Mouse (Mus musculus): ENCODE results near the gene Fkbp3. TPM values are rescaled to one million over a fixed set of nuclear protein-coding genes. Genes with fewer than 3 reads are reported as not detected.

Gene Fkbp3
- total RNA-seq, 2 experiments from 2014 or later: 38.3 to 42.5 TPM

- ATAC-seq (replicated peaks; ENCODE audit: low FRiP score, poor library complexity, severe bottlenecking): peak; percentile 74
These were observed 36.8 kb downstream of the Fkbp3 start for GRCm38 (mm10) chr12:65036892-65037545.

- peak; percentile 92 for ATAC-seq (replicated peaks; ENCODE audit: low FRiP score, poor library complexity, severe bottlenecking)
These were observed 37.5 kb downstream of the Fkbp3 start, which contains the start of gene Prpf39 for GRCm38 (mm10) chr12:65036190-65036870. Prpf39 (plus strand) TSS chr12:65036333.

DNA sequence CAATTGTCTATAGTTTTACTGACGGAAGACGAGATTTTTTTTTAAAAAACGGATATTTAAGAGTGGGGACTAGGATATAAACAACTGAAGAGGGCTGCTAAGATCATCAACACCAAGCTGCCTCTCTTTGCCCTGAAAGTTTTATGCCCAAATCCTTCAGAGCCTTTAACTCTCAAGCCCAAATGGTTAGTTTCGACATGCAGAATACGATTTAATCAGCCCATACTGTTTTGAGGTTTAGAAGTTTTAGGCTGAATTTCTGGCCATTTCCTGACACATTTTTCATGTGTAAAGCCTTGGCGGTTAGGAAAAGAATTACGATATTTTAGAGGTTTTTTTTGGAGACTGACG, 38.0 kb downstream of the Fkbp3 start:
- ATAC-seq (replicated peaks; ENCODE audit: low FRiP score, poor library complexity, severe bottlenecking): peak; percentile 51

- no peak for ATAC-seq (replicated peaks; ENCODE audit: low FRiP score, poor library complexity, severe bottlenecking)
These were observed 51.0 kb downstream of the Fkbp3 start for GRCm38 (mm10) chr12:65022842-65023241.

Other genes starting within 250 kb of the Fkbp3 start
- not detected in 2 replicates for gene Gm527, start 156.1 kb downstream of the Fkbp3 start, total RNA-seq (2015; ENCODE audit: low replicate concordance)
- 0.26 TPM in 1 of 2 replicates, not detected in the other for gene Gm527, start 156.1 kb downstream of the Fkbp3 start, total RNA-seq (2017; ENCODE audit: low replicate concordance)
- gene Klhl28, start 108.5 kb downstream of the Fkbp3 start, total RNA-seq (2015; ENCODE audit: low replicate concordance): 2.5 and 12.7 TPM in 2 replicates
- gene Klhl28, start 108.5 kb downstream of the Fkbp3 start, total RNA-seq (2017; ENCODE audit: low replicate concordance): 6.7 and 8.9 TPM in 2 replicates
- 4.0 and 12.1 TPM in 2 replicates for gene Togaram1, start 108.2 kb downstream of the Fkbp3 start, total RNA-seq (2015; ENCODE audit: low replicate concordance)
- gene Togaram1, start 108.2 kb downstream of the Fkbp3 start, total RNA-seq (2017; ENCODE audit: low replicate concordance): 11.7 and 12.6 TPM in 2 replicates
- 16.9 and 23.0 TPM in 2 replicates for gene Prpf39, start 37.7 kb downstream of the Fkbp3 start, total RNA-seq (2015; ENCODE audit: low replicate concordance)
- 45.9 and 51.0 TPM in 2 replicates for gene Prpf39, start 37.7 kb downstream of the Fkbp3 start, total RNA-seq (2017; ENCODE audit: low replicate concordance)
- gene Fancm, start 1.6 kb upstream of the Fkbp3 start, total RNA-seq (2015; ENCODE audit: low replicate concordance): 4.2 and 6.5 TPM in 2 replicates
- 15.2 and 34.8 TPM in 2 replicates for gene Fancm, start 1.6 kb upstream of the Fkbp3 start, total RNA-seq (2017; ENCODE audit: low replicate concordance)
- gene Mis18bp1, start 98.6 kb upstream of the Fkbp3 start, total RNA-seq (2015; ENCODE audit: low replicate concordance): 26.3 and 29.7 TPM in 2 replicates
- gene Mis18bp1, start 98.6 kb upstream of the Fkbp3 start, total RNA-seq (2017; ENCODE audit: low replicate concordance): 25.9 and 36.1 TPM in 2 replicates
- gene Wdr20rt, start 151.5 kb upstream of the Fkbp3 start, total RNA-seq (2015; ENCODE audit: low replicate concordance): not detected in 2 replicates
- not detected in 2 replicates for gene Wdr20rt, start 151.5 kb upstream of the Fkbp3 start, total RNA-seq (2017; ENCODE audit: low replicate concordance)